10 mouse cellular contexts compared by ENCODE assay signal in genomic region chr4:149888736-149889470, GRCm38 (mm10).
DNase-seq lines count a peak whose midpoint lies in the region; ATAC-seq and TF ChIP-seq lines count a peak whose summit lies in the region.
"Had no signal": no experiment of that assay in that cellular context is flagged by ENCODE, and none has a peak within 500 bp of the region (broad histone marks: within the 10 kb centered on the region; RNA-seq: fewer than 3 reads in every experiment).

No protein-coding gene starts in this region.

- peak overlapping the region; percentile 81 for H3K27ac ChIP-seq in heart, embryonic 13.5 days (replicated peaks)
- peak overlapping the region; percentile 96 for H3K27ac ChIP-seq in embryonic fibroblast, embryonic 13.5 days (ENCODE audit: insufficient read depth, low read length)
- H3K27ac ChIP-seq in midbrain, embryonic 13.5 days: no peak overlapping the region

- DNase-seq in heart, adult 9 months (ENCODE audit: low spot score in 2 of 2): no peak
- peak; percentile 63 to 75 for DNase-seq in kidney, postnatal 36 days
- peak; percentile 40 for DNase-seq in splenic B cell, adult 2 months (ENCODE audit: low read depth, low spot score)
- no peak for DNase-seq in left cerebral cortex, postnatal 4 days
- no peak for DNase-seq in left cerebral cortex, postnatal 36 days (ENCODE audit: low spot score in 2 of 2)

- no peak overlapping the region for H3K4me2 ChIP-seq in heart, embryonic 13.5 days
- H3K4me2 ChIP-seq in midbrain, embryonic 13.5 days (replicated peaks): no peak overlapping the region
- H3K4me2 ChIP-seq: midbrain, embryonic 11.5 days had no signal

- H3K9me3 ChIP-seq in heart, embryonic 13.5 days: no peaks in the 10 kb centered on the region
- no peaks in the 10 kb centered on the region for H3K9me3 ChIP-seq in midbrain, embryonic 13.5 days
- H3K9me3 ChIP-seq: G1E had no signal

- ATAC-seq in heart, embryonic 13.5 days (ENCODE audit: extremely low read depth, insufficient number of reproducible peaks, low FRiP score, low TSS enrichment): no peak
- ATAC-seq in midbrain, embryonic 13.5 days: no peak

- H3K9ac ChIP-seq in heart, embryonic 13.5 days: no peak overlapping the region
- H3K9ac ChIP-seq in midbrain, embryonic 13.5 days (replicated peaks): no peak overlapping the region

- TF ChIP-seq CTCF in embryonic fibroblast, embryonic 13.5 days (IDR thresholded peaks at IDR 0.05; ENCODE audit: borderline replicate concordance, insufficient read depth, low read length): no peak

- no peak overlapping the region for H3K4me3 ChIP-seq in heart, embryonic 13.5 days
- H3K4me3 ChIP-seq in embryonic fibroblast, embryonic 13.5 days (ENCODE audit: insufficient read depth, low read length): no peak overlapping the region
- H3K4me3 ChIP-seq in midbrain, embryonic 13.5 days (replicated peaks): no peak overlapping the region

- peaks cover 46% of the 10 kb centered on the region for H3K4me1 ChIP-seq in heart, embryonic 13.5 days
- H3K4me1 ChIP-seq in embryonic fibroblast, embryonic 13.5 days (ENCODE audit: control insufficient read depth, insufficient read depth, low read length): peaks cover 14% of the 10 kb centered on the region
- peaks cover 13% of the 10 kb centered on the region for H3K4me1 ChIP-seq in midbrain, embryonic 13.5 days (replicated peaks)

- no peaks in the 10 kb centered on the region for H3K36me3 ChIP-seq in heart, embryonic 13.5 days
- no peaks in the 10 kb centered on the region for H3K36me3 ChIP-seq in splenic B cell, adult 2 months (ENCODE audit: control insufficient read depth, insufficient read depth, low read length, poor library complexity, severe bottlenecking)
- no peaks in the 10 kb centered on the region for H3K36me3 ChIP-seq in midbrain, embryonic 13.5 days
- H3K36me3 ChIP-seq: G1E had no signal

- peaks cover 13% of the 10 kb centered on the region; the same call in 1 of the 2 replicates for H3K27me3 ChIP-seq in heart, embryonic 13.5 days (replicated peaks)
- no peaks in the 10 kb centered on the region for H3K27me3 ChIP-seq in splenic B cell, adult 2 months (ENCODE audit: control insufficient read depth, insufficient read depth, low read length, poor library complexity, severe bottlenecking)
- no peaks in the 10 kb centered on the region for H3K27me3 ChIP-seq in midbrain, embryonic 13.5 days

- WGBS in heart, embryonic 13.5 days: 78% methylated on average over 20 of the region's 20 CpGs
- WGBS in midbrain, embryonic 13.5 days: 87% methylated on average over 20 of the region's 20 CpGs

- TF ChIP-seq POLR2A in embryonic fibroblast, embryonic 13.5 days (IDR thresholded peaks at IDR 0.05; ENCODE audit: low read depth, low read length): no peak

- intact Hi-C loops in left cerebral cortex, postnatal 4 days (cut with DNase I): no loop called here
- intact Hi-C loops in left cerebral cortex, postnatal 36 days (cut with DNase I): loop anchor here (5.0 kb wide), 1 partner anchor 63 kb away; no protein-coding TSS in a partner anchor

Comparison
In these comparisons a context has a peak if more than half of its experiments do, and no peak if none do; other contexts are left out.
1. DNase-seq: peak in kidney, postnatal 36 days (2 of 2) and splenic B cell, adult 2 months (single experiment); none in heart, adult 9 months (0 of 2), left cerebral cortex, postnatal 4 days (single experiment) and left cerebral cortex, postnatal 36 days (0 of 2).